Comparison of ENCODE assay signal across 28 mouse cellular contexts in the genomic region with DNA sequence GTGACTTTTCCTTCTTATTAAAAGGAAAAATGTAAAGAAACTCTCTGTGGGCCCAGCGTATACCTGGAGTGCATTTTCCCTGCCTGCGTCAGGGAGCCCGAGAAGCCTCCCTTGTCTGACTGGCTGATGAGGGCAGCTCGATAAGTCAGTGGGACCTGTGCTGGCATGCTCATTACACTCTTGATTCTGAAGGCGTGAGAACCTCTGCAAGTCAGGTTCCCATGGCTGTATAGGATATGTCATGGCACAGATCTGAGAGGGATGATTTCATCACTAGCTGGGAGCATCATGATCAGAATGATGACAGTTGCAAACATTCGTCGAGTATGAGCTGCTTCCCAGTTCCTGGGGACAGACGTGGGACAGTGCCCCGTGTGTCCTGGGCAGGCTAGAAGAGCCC. TPM values are rescaled to one million over a fixed set of nuclear protein-coding genes. Genes with fewer than 3 reads are reported as not detected.
DNase-seq lines count a peak whose midpoint lies in the region; ATAC-seq and TF ChIP-seq lines count a peak whose summit lies in the region.
"Had no signal": no experiment of that assay in that cellular context is flagged by ENCODE, and none has a peak within 500 bp of the region (broad histone marks: within the 10 kb centered on the region; RNA-seq: fewer than 3 reads in every experiment).

No protein-coding gene starts in this region.

- H3K27ac ChIP-seq in liver, postnatal 0 days (ENCODE audit: low read depth), result peak overlapping the region; percentile 94
- peak overlapping the region; percentile 69 for H3K27ac ChIP-seq in embryonic facial prominence, embryonic 15.5 days (replicated peaks)
- H3K27ac ChIP-seq in forebrain, embryonic 14.5 days (ENCODE audit: low read depth, low read length), result no peak overlapping the region
- H3K27ac ChIP-seq: forebrain, embryonic 10.5 days; heart, embryonic 10.5 days; hindbrain, embryonic 14.5 days; layer of hippocampus, adult 2 months; limb, embryonic 12.5 days; midbrain, embryonic 15.5 days; neural tube, embryonic 13.5 days had no signal

- H3K4me1 ChIP-seq in liver, postnatal 0 days (ENCODE audit: insufficient read depth), result peaks cover 34% of the 10 kb centered on the region
- H3K4me1 ChIP-seq in embryonic facial prominence, embryonic 15.5 days, result peaks cover 28% of the 10 kb centered on the region
- H3K4me1 ChIP-seq in forebrain, embryonic 14.5 days (ENCODE audit: control insufficient read depth, insufficient read depth, low read length), result no peaks in the 10 kb centered on the region

- peaks cover 5% of the 10 kb centered on the region for H3K36me3 ChIP-seq in liver, postnatal 0 days (replicated peaks; ENCODE audit: insufficient read depth, low read length)
- H3K36me3 ChIP-seq in embryonic facial prominence, embryonic 15.5 days, result peaks cover 3% of the 10 kb centered on the region; the same call in 1 of the 2 replicates
- no peaks in the 10 kb centered on the region for H3K36me3 ChIP-seq in forebrain, embryonic 14.5 days (ENCODE audit: control insufficient read depth, insufficient read depth, low read length)
- H3K36me3 ChIP-seq: heart, embryonic 10.5 days; midbrain, embryonic 15.5 days; neural tube, embryonic 13.5 days had no signal

- H3K9ac ChIP-seq in liver, postnatal 0 days (replicated peaks), result no peak overlapping the region
- no peak overlapping the region for H3K9ac ChIP-seq in embryonic facial prominence, embryonic 15.5 days
- no peak overlapping the region for H3K9ac ChIP-seq in forebrain, embryonic 14.5 days (ENCODE audit: low read length)
- H3K9ac ChIP-seq: hindbrain, embryonic 14.5 days; limb, embryonic 12.5 days; midbrain, embryonic 15.5 days; neural tube, embryonic 13.5 days had no signal

- no peak for DNase-seq in liver, postnatal 0 days
- DNase-seq in liver, result no peak
- DNase-seq in gonadal fat pad, adult 2 months (ENCODE audit: low read depth), result peak; percentile 88
- DNase-seq in forebrain, embryonic 14.5 days (ENCODE audit: low spot score), result no peak
- DNase-seq in cerebellum, postnatal 36 days, result no peak
- no peak for DNase-seq in lung, postnatal 36 days
- DNase-seq: adrenal gland, adult 8-10 months; cerebellum, adult 18-20 months; cerebellum, postnatal 14 days; heart, postnatal 4 days; kidney, adult 8-10 months; kidney, postnatal 10 days; lung, adult 18-20 months; lung, postnatal 10 days; right cerebral cortex, postnatal 4 days had no signal

- no peaks in the 10 kb centered on the region for H3K27me3 ChIP-seq in liver, postnatal 0 days (ENCODE audit: insufficient read depth, low read length)
- H3K27me3 ChIP-seq in embryonic facial prominence, embryonic 15.5 days, result no peaks in the 10 kb centered on the region
- H3K27me3 ChIP-seq in forebrain, embryonic 14.5 days (replicated peaks; ENCODE audit: control insufficient read depth, insufficient read depth, low read length), result no peaks in the 10 kb centered on the region
- H3K27me3 ChIP-seq: megakaryocyte, embryonic 14.5 days; midbrain, embryonic 15.5 days; neural tube, embryonic 13.5 days had no signal

- 77% methylated on average over 9 of the region's 9 CpGs for WGBS in liver, postnatal 0 days (ENCODE audit: insufficient replicate concordance)
- 63% methylated on average over 9 of the region's 9 CpGs for WGBS in embryonic facial prominence, embryonic 15.5 days
- WGBS in forebrain, embryonic 14.5 days, result 91% methylated on average over 9 of the region's 9 CpGs

- TF ChIP-seq EP300 in liver, postnatal 0 days (IDR thresholded peaks at IDR 0.05; ENCODE audit: low read depth), result no peak

- H3K4me3 ChIP-seq in liver, postnatal 0 days (ENCODE audit: low read depth, low read length), result no peak overlapping the region
- H3K4me3 ChIP-seq in embryonic facial prominence, embryonic 15.5 days (replicated peaks), result peak overlapping the region; percentile 9; the same call in 1 of the 2 replicates
- no peak overlapping the region for H3K4me3 ChIP-seq in forebrain, embryonic 14.5 days (ENCODE audit: low read depth, low read length)
- H3K4me3 ChIP-seq: forebrain, embryonic 10.5 days; heart, embryonic 10.5 days; layer of hippocampus, adult 2 months; limb, embryonic 12.5 days; megakaryocyte, embryonic 14.5 days; midbrain, embryonic 15.5 days; myocyte; neural tube, embryonic 13.5 days had no signal

- ATAC-seq in liver, postnatal 0 days, result no peak
- ATAC-seq in embryonic facial prominence, embryonic 15.5 days (ENCODE audit: insufficient number of reproducible peaks, low FRiP score, low TSS enrichment, low read depth), result no peak
- 0 out of 2 replicates have a peak, but pooled peaks have one; percentile 4 for ATAC-seq in monocyte, adult 5-6 weeks (replicated peaks; ENCODE audit: insufficient number of reproducible peaks, low FRiP score, low TSS enrichment, poor library complexity, severe bottlenecking)
- no peak for ATAC-seq in forebrain, embryonic 14.5 days
- ATAC-seq: activated CD4-positive, CD25-positive, alpha-beta regulatory T cell, adult 4 months; inflammation-experienced regulatory T-cells, adult 6 months; midbrain, embryonic 15.5 days had no signal

- no peak for TF ChIP-seq CTCF in liver, postnatal 0 days (IDR thresholded peaks at IDR 0.05; ENCODE audit: low read depth)

- H3K9me3 ChIP-seq in liver, postnatal 0 days (ENCODE audit: low read length), result no peaks in the 10 kb centered on the region
- no peaks in the 10 kb centered on the region for H3K9me3 ChIP-seq in embryonic facial prominence, embryonic 15.5 days (replicated peaks)
- H3K9me3 ChIP-seq in forebrain, embryonic 14.5 days (replicated peaks; ENCODE audit: control insufficient read depth, low read length), result no peaks in the 10 kb centered on the region
- H3K9me3 ChIP-seq: forebrain, embryonic 10.5 days; heart, embryonic 10.5 days; limb, embryonic 12.5 days; megakaryocyte, embryonic 14.5 days; midbrain, embryonic 15.5 days; neural tube, embryonic 13.5 days had no signal

- H3K4me2 ChIP-seq in liver, postnatal 0 days (ENCODE audit: low read depth, low read length), result 0 out of 2 replicates have a peak overlapping the region, but pooled peaks have one; percentile 49
- no peak overlapping the region for H3K4me2 ChIP-seq in embryonic facial prominence, embryonic 15.5 days (replicated peaks)
- no peak overlapping the region for H3K4me2 ChIP-seq in forebrain, embryonic 14.5 days (ENCODE audit: low read length)
- H3K4me2 ChIP-seq: hindbrain, embryonic 14.5 days; limb, embryonic 12.5 days; midbrain, embryonic 15.5 days; neural tube, embryonic 13.5 days had no signal

RNA-seq across cellular contexts. Expression of gene Zfp750, which starts 3.1 kb away (rescaled TPM):
- polyA plus RNA-seq in liver, postnatal 0 days (2015; fragmentation: Nextera tagmentation; extraction: Ambion mirVana), result 2.5 TPM in 2 replicates
- 26.7 and 33.2 TPM in 2 replicates for polyA plus RNA-seq in embryonic facial prominence, embryonic 15.5 days (2015; fragmentation: Nextera tagmentation; extraction: Ambion mirVana)
- polyA plus RNA-seq in gonadal fat pad, adult 2 months (2012; rRNA removed), result 6.7 and 13.2 TPM in 2 replicates
- total RNA-seq in monocyte, adult 5-6 weeks (2017), result 0.19 TPM in 1 of 3 replicates, not detected in the others
- 0.09 TPM in 1 of 2 replicates, not detected in the other for polyA plus RNA-seq in forebrain, embryonic 14.5 days (2014; fragmentation: Nextera tagmentation; extraction: Ambion mirVana)
